Mouse (Mus musculus) liver, embryonic 14.5 days (tissue): ENCODE measurements around the gene Tfdp2.

ENCODE experiments used
- CTCF ChIP-seq: IDR thresholded peaks from 2 replicates; pipeline ENCODE4 v1.5.1; 2016; ENCODE audit warnings: antibody characterized with exemption, low read depth, control low read depth
- EP300 ChIP-seq: IDR thresholded peaks from 2 replicates; pipeline ENCODE4 v1.6.1; 2016; ENCODE audit warnings: antibody characterized with exemption, low read depth

GRCm38 (mm10) chr9:96223302-96223701, 27.2 kb downstream of the Tfdp2 start:
- TF ChIP-seq EP300, result no peak
- no peak for TF ChIP-seq CTCF
